Mouse (Mus musculus) stomach, embryonic 15.5 days (tissue): ENCODE results near the gene Cmya5. TPM values are rescaled to one million over a fixed set of nuclear protein-coding genes. Genes with fewer than 3 reads are reported as not detected.

Experiments used
- ATAC-seq: fragments of 200-750 bp; cut with Nextera tagmentation; 2 replicates; pipeline ENCODE4 v1.8.0; 2017; ENCODE audit warnings: low read depth, moderate number of reproducible peaks, moderate TSS enrichment; ENCODE audit not compliant: insufficient read depth, low FRiP score
- H3K27ac ChIP-seq: fragments of 300-500 bp; sonication (generic); 2 replicates; pipeline ENCODE4 v1.5.1; 2015; ENCODE audit warnings: mild to moderate bottlenecking, inconsistent platforms
- H3K27me3 ChIP-seq: fragments of 300-500 bp; sonication (generic); replicated peaks from 2 replicates; pipeline ENCODE4 v1.6.1; 2015; ENCODE audit warnings: inconsistent platforms
- H3K36me3 ChIP-seq: fragments of 300-500 bp; sonication (generic); 2 replicates; pipeline ENCODE4 v1.6.1; 2015; ENCODE audit warnings: inconsistent platforms
- H3K4me1 ChIP-seq: fragments of 300-500 bp; sonication (generic); 2 replicates; pipeline ENCODE4 v1.6.1; 2015; ENCODE audit warnings: inconsistent platforms
- H3K4me2 ChIP-seq: fragments of 300-500 bp; sonication (generic); 2 replicates; pipeline ENCODE4 v1.6.1; 2015; ENCODE audit warnings: mild to moderate bottlenecking, inconsistent platforms
- H3K4me3 ChIP-seq: fragments of 300-500 bp; sonication (generic); replicated peaks from 2 replicates; pipeline ENCODE4 v1.5.1; 2015; ENCODE audit warnings: inconsistent platforms
- H3K9ac ChIP-seq: fragments of 300-500 bp; sonication (generic); 2 replicates; pipeline ENCODE4 v1.6.1; 2015; ENCODE audit warnings: inconsistent platforms
- H3K9me3 ChIP-seq: fragments of 300-500 bp; sonication (generic); 2 replicates; pipeline ENCODE4 v1.6.1; 2016; ENCODE audit warnings: inconsistent platforms
- WGBS: fragments of 180-500 bp; shearing (Covaris S2); methylation state at CpG from one replicate; pipeline ENCODE4 v1.1.7; 2015; 5-methylcytosine and 5-hydroxymethylcytosine counted together
- polyA plus RNA-seq: library from polyadenylated mRNA; unstranded; fragments of >200 nt; fragmentation: Nextera tagmentation; extraction: Ambion mirVana; gene quantifications from 2 replicates; pipeline ENCODE4 v1.2.1, GENCODE M21; 2015

Cmya5 gene
- polyA plus RNA-seq, 1 experiment from 2014 or later, result 0.13 TPM

DNA sequence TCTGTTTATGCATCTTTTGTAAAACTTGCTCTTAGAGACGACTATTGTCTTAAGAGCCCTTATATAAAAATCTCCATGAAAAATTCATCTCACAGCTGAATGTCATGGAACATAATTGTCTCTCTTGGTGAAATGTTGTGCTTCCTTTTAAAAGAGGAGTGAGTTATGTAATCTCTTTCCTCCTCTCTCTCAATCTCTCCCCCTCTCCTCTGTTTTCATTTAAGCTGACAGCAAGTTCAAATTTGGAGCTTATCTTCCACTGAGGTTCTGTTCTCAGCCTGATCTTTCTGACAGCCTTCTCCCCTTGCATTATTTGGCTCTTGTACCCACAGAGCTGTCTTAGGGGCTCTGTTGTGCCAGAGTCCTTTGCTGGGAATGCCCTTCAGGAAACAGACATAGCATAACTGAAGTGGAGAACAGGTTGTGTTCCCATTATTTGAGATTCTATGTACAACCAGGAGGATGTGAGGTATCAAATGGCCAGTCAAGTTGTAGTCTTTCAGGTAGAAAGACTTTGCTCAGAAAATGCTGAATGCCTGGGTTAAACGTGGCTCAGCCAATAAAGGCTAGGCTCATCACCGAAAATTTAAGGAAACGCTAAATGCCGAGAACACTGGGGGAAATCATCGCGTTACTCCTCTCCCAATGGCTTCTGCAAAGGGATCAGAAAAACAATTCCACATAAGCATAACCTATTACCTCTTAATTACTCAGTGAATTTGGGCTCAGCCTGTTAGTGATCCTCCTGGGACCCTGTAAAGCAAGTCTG is 86.8 kb downstream of the Cmya5 start:
- Histone ChIP-seq H3K36me3 (no peaks in the 10 kb centered on the region), H3K9ac (no peak overlapping the region), H3K4me1 (no peaks in the 10 kb centered on the region), H3K4me2 (no peak overlapping the region), H3K27me3 (no peaks in the 10 kb centered on the region), H3K4me3 (no peak overlapping the region), H3K27ac (no peak overlapping the region), H3K9me3 (no peaks in the 10 kb centered on the region)
- WGBS, result 83% methylated on average over 7 of the region's 7 CpGs
- no peak for ATAC-seq

DNA sequence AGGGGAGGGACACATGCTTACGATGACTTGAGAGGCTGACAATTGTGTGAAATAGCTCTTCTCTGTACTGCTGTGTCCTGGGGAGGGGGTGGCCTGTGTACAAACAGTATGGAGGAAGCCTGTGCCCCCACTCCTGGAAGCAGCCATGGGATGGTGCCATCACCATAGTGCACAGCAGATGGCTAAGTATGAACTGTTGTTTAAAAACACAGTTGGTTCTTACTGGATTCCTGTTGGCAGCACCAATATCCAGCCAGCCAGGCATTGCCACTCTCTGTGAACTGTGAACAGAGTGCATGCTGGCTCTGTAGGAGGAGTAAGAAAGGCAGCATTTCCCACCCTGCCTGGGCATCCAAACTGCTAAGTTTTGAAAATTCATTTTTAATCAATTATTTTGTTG is 88.4 kb downstream of the Cmya5 start:
- H3K9me3 ChIP-seq, result no peaks in the 10 kb centered on the region
- H3K36me3 ChIP-seq, result no peaks in the 10 kb centered on the region
- no peak overlapping the region for H3K4me3 ChIP-seq
- H3K4me2 ChIP-seq, result no peak overlapping the region
- no peak overlapping the region for H3K27ac ChIP-seq
- 85% methylated on average over 1 of the region's 1 CpGs for WGBS
- H3K27me3 ChIP-seq, result no peaks in the 10 kb centered on the region
- H3K9ac ChIP-seq, result no peak overlapping the region
- H3K4me1 ChIP-seq, result no peaks in the 10 kb centered on the region
- ATAC-seq, result no peak

DNA sequence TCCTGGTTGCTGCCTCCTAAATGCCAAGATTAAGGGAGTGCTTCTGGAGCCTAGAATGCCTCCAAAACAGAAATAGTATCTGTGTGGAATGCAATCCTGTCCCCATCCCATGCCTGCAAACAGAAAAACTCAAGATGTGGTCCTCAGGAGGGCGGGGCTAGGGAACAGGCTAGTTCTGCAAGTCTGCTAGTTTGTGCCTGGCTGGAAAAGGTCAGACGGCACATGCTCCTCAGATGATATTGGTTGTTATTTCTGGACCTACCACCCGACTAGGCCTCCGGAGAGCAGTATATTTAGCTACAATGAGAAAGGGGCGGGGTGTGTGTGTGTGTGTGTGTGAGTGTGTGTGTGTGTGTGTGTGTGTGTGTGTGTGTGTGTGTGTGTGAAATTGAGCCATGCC is 93.0 kb downstream of the Cmya5 start:
- no peaks in the 10 kb centered on the region for H3K36me3 ChIP-seq
- no peak overlapping the region for H3K4me3 ChIP-seq
- H3K9ac ChIP-seq, result no peak overlapping the region
- H3K9me3 ChIP-seq, result no peaks in the 10 kb centered on the region
- no peak overlapping the region for H3K4me2 ChIP-seq
- no peak for ATAC-seq
- H3K27ac ChIP-seq, result no peak overlapping the region
- H3K27me3 ChIP-seq, result no peaks in the 10 kb centered on the region
- 78% methylated on average over 5 of the region's 5 CpGs for WGBS
- H3K4me1 ChIP-seq, result no peaks in the 10 kb centered on the region

DNA sequence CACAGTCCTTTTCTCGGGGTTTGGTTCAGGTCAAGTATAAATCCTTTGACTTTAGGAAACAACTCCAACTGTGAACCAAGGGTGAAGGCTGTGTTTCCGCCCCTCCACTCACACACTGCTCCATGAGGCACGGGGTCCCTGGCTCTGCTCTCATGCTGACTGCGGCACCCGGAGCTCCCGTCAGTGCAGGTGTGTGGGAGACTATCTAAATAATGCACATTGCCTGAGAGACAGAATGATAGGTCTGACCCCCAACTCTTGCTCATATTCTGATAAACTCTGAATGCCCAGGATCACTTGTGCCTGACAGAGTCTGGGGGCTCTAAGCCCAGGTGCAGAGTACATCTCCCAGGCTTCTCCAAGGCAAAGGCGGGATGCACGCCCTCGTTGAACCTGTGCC is 103.5 kb downstream of the Cmya5 start:
- Histone ChIP-seq H3K27ac (no peak overlapping the region), H3K27me3 (no peaks in the 10 kb centered on the region), H3K4me1 (no peaks in the 10 kb centered on the region), H3K9ac (no peak overlapping the region), H3K36me3 (no peaks in the 10 kb centered on the region), H3K4me2 (no peak overlapping the region), H3K9me3 (no peaks in the 10 kb centered on the region), H3K4me3 (no peak overlapping the region)
- 71% methylated on average over 9 of the region's 9 CpGs for WGBS
- no peak for ATAC-seq

DNA sequence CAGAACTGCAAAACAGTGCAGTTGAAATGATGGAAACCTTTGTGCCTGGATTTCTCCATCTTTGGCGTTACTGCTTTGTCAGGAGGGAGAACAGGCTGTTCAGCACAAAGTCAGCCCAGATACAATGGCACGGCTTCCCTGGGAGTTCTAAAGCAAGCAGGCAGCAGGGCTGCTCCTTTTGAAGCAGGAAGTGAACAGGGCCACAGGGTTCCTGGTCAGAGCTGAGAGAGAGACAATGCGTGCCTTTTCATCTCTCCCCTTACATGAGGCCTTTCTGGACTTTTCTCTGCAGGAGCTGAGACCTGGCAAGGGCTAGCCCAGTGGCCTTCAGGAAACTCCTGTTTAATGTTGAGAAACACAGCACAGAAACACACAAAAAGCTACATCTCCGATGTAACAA is 108.3 kb downstream of the Cmya5 start:
- H3K4me2 ChIP-seq, result no peak overlapping the region
- H3K4me3 ChIP-seq, result no peak overlapping the region
- H3K9ac ChIP-seq, result no peak overlapping the region
- H3K36me3 ChIP-seq, result no peaks in the 10 kb centered on the region
- H3K27ac ChIP-seq, result no peak overlapping the region
- no peaks in the 10 kb centered on the region for H3K27me3 ChIP-seq
- no peaks in the 10 kb centered on the region for H3K4me1 ChIP-seq
- ATAC-seq, result no peak
- H3K9me3 ChIP-seq, result no peaks in the 10 kb centered on the region
- WGBS, result 66% methylated on average over 4 of the region's 4 CpGs

DNA sequence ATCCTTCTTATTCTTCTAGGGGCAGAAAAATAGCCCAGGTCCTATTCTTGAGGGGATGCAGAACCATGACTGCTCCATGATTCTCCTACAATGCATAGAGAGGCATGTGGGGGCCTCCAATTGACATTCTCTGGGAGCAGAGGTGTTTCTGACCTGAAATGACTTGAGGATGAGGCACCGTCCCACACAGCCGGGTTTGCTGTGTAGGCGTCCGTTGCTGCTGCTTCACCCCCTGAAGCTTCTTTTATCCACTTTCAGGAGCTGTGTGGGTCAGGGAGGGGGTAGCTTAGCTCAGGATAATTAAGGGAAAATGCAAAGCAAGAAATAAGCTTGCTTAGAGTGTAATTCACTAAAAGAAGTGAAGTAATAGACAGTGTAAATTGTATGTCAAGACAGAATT is 115.2 kb downstream of the Cmya5 start:
- Histone ChIP-seq H3K27ac (no peak overlapping the region), H3K27me3 (no peaks in the 10 kb centered on the region), H3K9ac (no peak overlapping the region), H3K36me3 (no peaks in the 10 kb centered on the region), H3K4me1 (no peaks in the 10 kb centered on the region), H3K9me3 (no peaks in the 10 kb centered on the region), H3K4me3 (no peak overlapping the region), H3K4me2 (no peak overlapping the region)
- no peak for ATAC-seq
- WGBS, result 86% methylated on average over 4 of the region's 4 CpGs

DNA sequence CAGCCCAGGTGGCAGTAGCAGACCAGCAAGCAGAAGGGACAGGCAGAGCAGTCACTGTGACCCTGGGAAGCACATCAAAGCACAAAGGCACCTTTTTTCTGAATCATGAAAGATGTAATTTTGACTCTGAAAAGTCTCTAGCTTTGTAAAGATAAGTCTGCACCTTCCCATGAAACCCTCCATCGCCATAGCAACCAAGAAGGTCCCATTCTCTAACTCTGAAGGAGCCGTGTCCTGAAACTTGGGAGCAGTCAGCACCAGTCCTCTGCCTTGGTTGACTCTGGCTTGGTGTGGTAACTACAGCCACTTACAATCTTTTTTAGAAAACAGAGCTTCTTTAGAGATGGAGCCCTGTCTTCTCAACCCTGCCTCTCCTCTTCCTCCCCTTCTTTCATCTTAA is 119.7 kb downstream of the Cmya5 start:
- no peak overlapping the region for H3K4me3 ChIP-seq
- H3K9ac ChIP-seq, result no peak overlapping the region
- WGBS, result 67% methylated on average over 2 of the region's 2 CpGs
- H3K36me3 ChIP-seq, result no peaks in the 10 kb centered on the region
- no peak for ATAC-seq
- no peaks in the 10 kb centered on the region for H3K27me3 ChIP-seq
- H3K27ac ChIP-seq, result no peak overlapping the region
- H3K4me1 ChIP-seq, result no peaks in the 10 kb centered on the region
- no peaks in the 10 kb centered on the region for H3K9me3 ChIP-seq
- H3K4me2 ChIP-seq, result no peak overlapping the region

DNA sequence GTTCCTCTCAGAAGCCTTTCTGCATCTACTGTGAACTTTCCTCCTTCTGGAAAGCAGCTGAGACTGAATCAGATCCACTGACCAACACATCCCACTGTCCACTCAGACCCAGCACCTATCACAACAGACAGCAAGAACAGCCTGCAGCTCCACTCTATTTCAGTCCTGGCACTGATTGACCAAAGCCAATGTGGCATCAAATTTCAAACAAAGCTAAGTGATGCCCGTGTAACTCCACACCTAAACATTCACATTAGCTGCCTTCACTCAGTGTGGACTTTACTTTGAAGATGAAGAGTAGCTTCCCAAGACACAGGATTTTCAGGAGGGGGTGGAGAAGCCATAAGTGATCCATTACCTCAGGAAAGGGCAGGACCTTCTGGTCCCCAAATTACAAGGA is 122.4 kb downstream of the Cmya5 start:
- Histone ChIP-seq H3K27me3 (no peaks in the 10 kb centered on the region), H3K27ac (no peak overlapping the region), H3K4me1 (no peaks in the 10 kb centered on the region), H3K4me3 (no peak overlapping the region), H3K36me3 (no peaks in the 10 kb centered on the region), H3K9ac (no peak overlapping the region), H3K9me3 (no peaks in the 10 kb centered on the region), H3K4me2 (no peak overlapping the region)
- 11% methylated on average over 1 of the region's 1 CpGs for WGBS
- ATAC-seq, result no peak

DNA sequence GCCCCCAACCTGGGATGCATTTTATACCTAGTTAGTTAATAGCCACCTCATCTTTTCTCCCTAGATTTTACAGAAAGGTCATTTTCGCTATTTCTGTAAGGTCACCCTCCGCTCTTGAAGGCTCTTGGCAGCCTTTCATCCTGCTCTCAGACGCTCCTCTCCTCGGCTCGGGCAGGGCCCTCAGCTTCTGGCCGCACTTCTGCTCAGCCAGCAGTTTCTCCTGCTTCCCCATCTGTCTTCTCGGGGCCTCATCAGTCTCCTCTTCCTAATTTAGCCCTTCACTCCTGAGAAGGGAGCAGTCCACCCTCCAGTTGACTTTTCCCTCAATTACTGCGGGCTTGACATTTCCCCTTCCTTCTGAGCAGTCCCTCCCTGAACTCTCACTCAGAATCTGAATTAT is 131.6 kb downstream of the Cmya5 start:
- Histone ChIP-seq H3K36me3 (no peaks in the 10 kb centered on the region), H3K9ac (no peak overlapping the region), H3K27ac (no peak overlapping the region), H3K4me2 (no peak overlapping the region), H3K4me3 (no peak overlapping the region), H3K27me3 (no peaks in the 10 kb centered on the region), H3K9me3 (no peaks in the 10 kb centered on the region), H3K4me1 (no peaks in the 10 kb centered on the region)
- ATAC-seq, result no peak
- 42% methylated on average over 8 of the region's 8 CpGs for WGBS

DNA sequence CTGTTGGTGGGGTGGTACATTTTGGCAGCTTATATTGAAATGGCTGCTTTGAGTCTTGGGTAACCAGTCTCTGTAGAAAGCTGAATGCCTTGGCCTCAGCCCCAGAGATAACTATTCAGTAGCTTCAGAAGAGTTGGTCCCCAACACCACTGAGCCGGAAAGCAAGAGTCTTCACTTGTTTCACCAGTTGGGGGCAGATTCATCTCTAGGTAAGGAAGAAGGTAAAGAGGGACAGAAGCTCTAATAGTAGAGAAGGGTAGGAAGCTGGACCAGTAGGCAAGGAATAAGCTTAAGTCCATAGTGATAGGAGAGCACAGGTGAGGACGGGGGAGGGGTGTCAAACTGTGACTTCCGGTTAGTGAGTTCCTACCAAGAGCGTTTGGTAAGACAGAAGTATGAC is 133.2 kb downstream of the Cmya5 start:
- Histone ChIP-seq H3K4me2 (no peak overlapping the region), H3K27me3 (no peaks in the 10 kb centered on the region), H3K36me3 (no peaks in the 10 kb centered on the region), H3K4me1 (no peaks in the 10 kb centered on the region), H3K4me3 (no peak overlapping the region), H3K27ac (no peak overlapping the region), H3K9me3 (no peaks in the 10 kb centered on the region), H3K9ac (no peak overlapping the region)
- WGBS, result 89% methylated on average over 4 of the region's 4 CpGs
- ATAC-seq, result no peak

DNA sequence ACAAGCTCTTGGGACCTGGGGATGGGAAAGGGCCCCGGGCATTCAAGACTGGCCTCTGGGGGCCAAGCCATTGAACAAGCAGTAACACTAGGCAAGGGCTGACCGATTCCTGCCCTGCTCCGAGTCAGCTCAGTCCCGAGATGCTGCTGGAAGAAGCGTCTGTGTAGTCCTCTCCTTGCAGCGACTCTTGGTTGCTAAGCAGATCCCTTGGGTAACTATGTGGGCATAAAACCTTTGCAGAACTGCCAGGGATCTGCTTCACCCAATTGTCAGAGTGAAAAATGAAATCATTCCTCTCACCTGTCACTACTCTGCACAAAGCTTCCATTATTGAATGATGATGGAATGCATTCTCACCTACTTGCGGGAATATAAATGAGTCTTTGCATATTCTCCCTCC is 134.0 kb downstream of the Cmya5 start:
- ATAC-seq, result no peak
- H3K36me3 ChIP-seq, result no peaks in the 10 kb centered on the region
- no peak overlapping the region for H3K27ac ChIP-seq
- H3K4me1 ChIP-seq, result no peaks in the 10 kb centered on the region
- no peak overlapping the region for H3K9ac ChIP-seq
- H3K4me2 ChIP-seq, result no peak overlapping the region
- H3K9me3 ChIP-seq, result no peaks in the 10 kb centered on the region
- 82% methylated on average over 7 of the region's 7 CpGs for WGBS
- no peak overlapping the region for H3K4me3 ChIP-seq
- no peaks in the 10 kb centered on the region for H3K27me3 ChIP-seq

DNA sequence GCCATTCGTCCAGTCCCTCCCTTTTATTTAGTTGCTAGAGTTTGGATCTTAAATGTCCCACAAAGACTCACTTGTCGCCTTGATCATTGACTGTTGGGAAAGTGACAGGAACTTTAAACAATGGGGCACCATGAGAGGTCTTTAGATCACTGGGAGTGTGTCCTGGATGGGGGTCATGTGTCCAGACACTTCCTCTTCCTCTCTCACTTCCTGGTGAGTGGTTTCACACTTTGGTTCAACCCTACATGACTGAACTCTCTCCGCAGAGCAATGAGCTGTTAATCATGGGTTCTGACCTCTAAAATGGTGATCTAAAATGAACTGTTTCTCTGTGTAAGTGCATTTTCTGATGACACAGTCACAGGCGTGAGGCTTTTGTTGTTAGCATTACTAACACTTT is 137.4 kb downstream of the Cmya5 start:
- H3K4me3 ChIP-seq, result no peak overlapping the region
- H3K9ac ChIP-seq, result no peak overlapping the region
- no peaks in the 10 kb centered on the region for H3K36me3 ChIP-seq
- H3K4me2 ChIP-seq, result no peak overlapping the region
- H3K27me3 ChIP-seq, result no peaks in the 10 kb centered on the region
- ATAC-seq, result no peak
- H3K9me3 ChIP-seq, result no peaks in the 10 kb centered on the region
- WGBS, result 73% methylated on average over 4 of the region's 4 CpGs
- no peaks in the 10 kb centered on the region for H3K4me1 ChIP-seq
- no peak overlapping the region for H3K27ac ChIP-seq

DNA sequence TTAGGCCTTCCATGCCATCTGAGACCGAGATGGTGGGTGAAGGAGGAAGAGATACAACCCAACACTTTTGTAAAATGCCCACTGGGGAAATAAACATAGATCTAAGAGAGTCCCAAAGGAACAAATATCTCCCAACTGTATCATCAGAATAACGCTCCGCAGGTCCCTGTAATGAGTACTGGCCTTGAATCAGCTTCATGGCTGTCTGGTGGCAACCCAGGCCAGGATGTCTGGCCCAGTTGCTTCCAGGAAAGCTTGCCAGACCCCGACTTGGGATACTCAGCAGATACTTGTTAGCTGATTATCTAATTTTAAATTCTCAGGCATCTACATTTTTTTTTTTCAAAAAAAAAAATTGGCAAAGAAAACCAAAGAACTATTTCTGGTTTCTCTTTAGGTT is 138.2 kb downstream of the Cmya5 start:
- ATAC-seq, result no peak
- H3K4me1 ChIP-seq, result no peaks in the 10 kb centered on the region

More for the DNA sequence above, 138.2 kb downstream of the Cmya5 start:
- H3K9me3 ChIP-seq, result no peaks in the 10 kb centered on the region
- 87% methylated on average over 4 of the region's 4 CpGs for WGBS
- H3K9ac ChIP-seq, result no peak overlapping the region
- no peak overlapping the region for H3K27ac ChIP-seq
- H3K36me3 ChIP-seq, result no peaks in the 10 kb centered on the region
- H3K4me2 ChIP-seq, result no peak overlapping the region
- H3K4me3 ChIP-seq, result no peak overlapping the region
- H3K27me3 ChIP-seq, result no peaks in the 10 kb centered on the region
